Mouse (Mus musculus): ENCODE measurements at regions not wholly inside any gene's neighbourhood (a gene's known extent, or its start where the extent isn't known, plus 50 kb on each side); places are given as distances from the start of the nearest gene placed in this dataset.
A peak's percentile ranks its signal among the peaks of the same experiment; 100 is the strongest.

DNA sequence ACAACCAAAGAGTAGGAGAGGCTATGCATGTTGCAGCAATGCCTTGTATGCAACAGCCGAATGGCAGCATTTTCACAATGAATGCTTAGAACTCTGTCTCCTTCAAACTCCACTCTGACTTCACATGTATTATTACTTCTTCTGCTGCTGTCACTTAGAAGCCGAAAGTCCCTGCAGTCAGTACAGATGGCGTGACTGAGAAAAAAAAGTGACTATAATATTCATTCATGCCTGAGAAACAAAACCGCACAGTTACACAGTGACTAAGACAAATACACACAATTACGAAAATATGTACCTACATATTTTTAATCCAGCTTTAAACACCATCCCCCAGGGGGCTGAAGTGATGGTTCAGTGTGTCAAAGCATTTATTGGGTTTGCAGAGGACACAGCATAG, 154.8 kb upstream of the Pitx2 start:
- no peak overlapping the region for H3K9ac ChIP-seq (ENCODE audit: low read length)
- no peaks in the 10 kb centered on the region for H3K27me3 ChIP-seq (ENCODE audit: control insufficient read depth, insufficient read depth, low read length)
- no peaks in the 10 kb centered on the region for H3K36me3 ChIP-seq (ENCODE audit: control insufficient read depth, insufficient read depth, low read length)
- no peaks in the 10 kb centered on the region for H3K9me3 ChIP-seq (ENCODE audit: control insufficient read depth, low read length)
- H3K4me3 ChIP-seq (ENCODE audit: control insufficient read depth in 1 of 2, insufficient read depth in 1 of 2, low read depth in 1 of 2, low read length in 2 of 2) = no peak overlapping the region
- no peak for ATAC-seq (ENCODE audit: insufficient number of reproducible peaks, insufficient read depth, low FRiP score, low read depth)
- no peaks in the 10 kb centered on the region for H3K4me1 ChIP-seq (ENCODE audit: control insufficient read depth in 2 of 2, insufficient read depth in 2 of 2, low read length in 2 of 2)
- no peak overlapping the region for H3K4me2 ChIP-seq (ENCODE audit: low read length)
- no peak overlapping the region for H3K27ac ChIP-seq (replicated peaks in 1 of 2; ENCODE audit: control insufficient read depth in 1 of 2, insufficient read depth in 1 of 2, low read depth in 2 of 2, low read length in 2 of 2)
- 87% methylated on average over 5 of the region's 5 CpGs for WGBS

DNA sequence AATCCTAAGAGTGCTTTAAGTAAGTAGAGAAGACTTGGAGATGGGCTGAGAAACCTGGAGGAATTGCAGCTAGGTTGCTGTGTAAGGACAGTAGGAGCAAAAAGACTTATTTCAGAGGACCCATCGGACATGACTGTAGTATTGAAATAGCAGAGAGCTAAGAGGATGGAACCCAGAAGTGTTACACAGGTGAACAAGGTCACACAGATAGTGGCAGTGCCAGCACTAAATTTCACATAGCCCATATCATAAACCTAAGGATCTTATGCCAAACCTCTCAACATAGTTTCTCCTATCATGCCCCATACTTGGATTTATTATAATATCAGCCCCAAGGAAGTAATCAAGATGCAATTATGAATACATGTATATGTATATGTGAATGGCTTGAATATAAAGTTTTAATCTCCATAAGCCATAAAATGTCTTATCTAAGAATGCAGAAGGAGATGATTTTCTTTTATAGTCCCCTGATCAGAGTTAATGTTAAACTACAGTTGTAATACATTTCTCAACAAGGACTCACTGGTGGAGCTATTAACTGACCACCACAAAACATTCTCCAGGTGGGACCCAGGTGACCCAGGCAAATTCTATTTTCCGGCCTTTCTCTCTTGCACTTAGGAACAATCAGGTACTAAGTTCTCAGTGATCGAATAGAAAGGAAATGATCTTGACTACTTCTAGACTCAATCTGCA, 149.6 kb upstream of the Pitx2 start:
- H3K36me3 ChIP-seq (ENCODE audit: control insufficient read depth, insufficient read depth, low read length) = no peaks in the 10 kb centered on the region
- no peak overlapping the region for H3K4me2 ChIP-seq (ENCODE audit: low read length)
- H3K4me1 ChIP-seq (ENCODE audit: control insufficient read depth in 2 of 2, insufficient read depth in 2 of 2, low read length in 2 of 2) = no peaks in the 10 kb centered on the region
- no peaks in the 10 kb centered on the region for H3K9me3 ChIP-seq (ENCODE audit: control insufficient read depth, low read length)
- no peak for ATAC-seq (ENCODE audit: insufficient number of reproducible peaks, insufficient read depth, low FRiP score, low read depth)
- WGBS = 96% methylated on average over 3 of the region's 3 CpGs
- H3K9ac ChIP-seq (ENCODE audit: low read length) = no peak overlapping the region
- H3K27me3 ChIP-seq (ENCODE audit: control insufficient read depth, insufficient read depth, low read length) = no peaks in the 10 kb centered on the region
- H3K27ac ChIP-seq (replicated peaks in 1 of 2; ENCODE audit: control insufficient read depth in 1 of 2, insufficient read depth in 1 of 2, low read depth in 2 of 2, low read length in 2 of 2) = no peak overlapping the region
- H3K4me3 ChIP-seq (ENCODE audit: control insufficient read depth in 1 of 2, insufficient read depth in 1 of 2, low read depth in 1 of 2, low read length in 2 of 2) = no peak overlapping the region

DNA sequence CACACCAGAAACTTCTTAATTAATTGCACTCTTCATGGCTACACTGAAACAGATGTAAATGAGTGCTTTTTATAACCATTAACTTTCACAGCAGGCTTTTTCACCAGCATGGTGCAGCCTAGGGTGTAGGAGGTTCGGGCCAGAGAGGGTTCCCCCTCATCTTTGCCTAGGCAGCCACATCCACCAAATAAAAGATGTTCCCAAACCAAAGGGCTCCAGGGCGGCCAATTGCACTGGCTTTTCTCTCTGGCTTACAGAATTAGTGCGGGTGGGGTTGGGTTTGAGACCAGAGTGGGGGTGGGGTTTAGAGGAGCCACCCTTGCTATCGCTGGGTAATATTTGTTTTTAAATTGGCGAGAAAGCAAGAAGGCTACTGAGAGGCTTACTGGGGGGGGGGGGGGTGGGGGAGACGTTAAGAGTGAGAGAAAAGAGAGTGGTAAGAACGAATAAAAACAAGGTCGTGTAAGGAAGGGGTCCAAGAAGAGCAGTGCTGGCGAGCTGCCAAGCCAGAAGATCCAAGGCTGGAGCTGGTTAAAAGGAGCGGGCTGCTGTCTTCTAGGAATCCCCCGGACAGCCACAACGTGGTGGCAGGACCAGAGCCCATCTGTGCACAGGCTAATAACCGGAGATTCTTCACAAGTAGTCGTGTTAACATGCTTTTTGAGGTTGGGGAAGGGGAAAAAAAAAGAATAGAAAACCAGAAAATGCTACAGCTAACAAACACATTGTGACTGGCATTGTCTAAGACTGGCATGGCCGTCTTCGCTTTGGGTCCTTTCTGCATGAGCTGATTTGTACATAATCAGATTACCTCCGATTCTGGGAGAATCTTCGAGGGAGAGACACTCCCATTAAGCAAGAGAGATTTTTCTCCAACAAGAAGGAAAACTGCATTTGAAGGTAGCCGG, 134.0 kb upstream of the Pitx2 start:
- no peaks in the 10 kb centered on the region for H3K9me3 ChIP-seq (ENCODE audit: control insufficient read depth, low read length)
- peaks cover 0 to 4% of the 10 kb centered on the region in 2 experiments; a peak in 2 of 4 replicates for H3K4me1 ChIP-seq (ENCODE audit: control insufficient read depth in 2 of 2, insufficient read depth in 2 of 2, low read length in 2 of 2)
- no peak overlapping the region for H3K27ac ChIP-seq (replicated peaks in 1 of 2; ENCODE audit: control insufficient read depth in 1 of 2, insufficient read depth in 1 of 2, low read depth in 2 of 2, low read length in 2 of 2)
- peak overlapping the region; percentile 51 for H3K4me2 ChIP-seq (ENCODE audit: low read length)
- H3K9ac ChIP-seq (ENCODE audit: low read length) = no peak overlapping the region
- no peaks in the 10 kb centered on the region for H3K36me3 ChIP-seq (ENCODE audit: control insufficient read depth, insufficient read depth, low read length)
- no peaks in the 10 kb centered on the region for H3K27me3 ChIP-seq (ENCODE audit: control insufficient read depth, insufficient read depth, low read length)
- ATAC-seq (ENCODE audit: insufficient number of reproducible peaks, insufficient read depth, low FRiP score, low read depth) = no peak
- 29% methylated on average over 19 of the region's 19 CpGs for WGBS
- peak overlapping the region in 1 of 2 experiments; percentile 9; a peak in 1 of 4 replicates for H3K4me3 ChIP-seq (ENCODE audit: control insufficient read depth in 1 of 2, insufficient read depth in 1 of 2, low read depth in 1 of 2, low read length in 2 of 2)

DNA sequence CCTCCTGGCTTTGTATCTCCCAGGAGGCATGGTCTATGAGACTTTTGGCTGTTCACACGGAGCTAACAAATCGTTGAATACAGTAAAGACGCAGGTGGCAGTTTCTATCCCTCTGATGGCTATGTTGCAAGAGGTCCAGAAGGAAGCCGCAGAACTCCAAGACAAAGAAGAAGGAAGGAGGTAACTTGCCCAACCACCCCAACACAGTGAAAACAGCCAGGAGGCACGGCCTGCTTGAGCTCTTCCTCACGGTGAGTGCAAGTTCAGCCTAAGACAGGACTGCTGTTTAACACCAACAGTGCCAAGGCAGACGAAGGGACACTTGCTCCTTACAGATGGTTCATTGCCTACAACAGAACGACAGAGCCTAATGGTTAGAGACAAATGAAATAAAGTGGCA, 130.0 kb upstream of the Pitx2 start:
- H3K4me3 ChIP-seq (ENCODE audit: control insufficient read depth in 1 of 2, insufficient read depth in 1 of 2, low read depth in 1 of 2, low read length in 2 of 2) = no peak overlapping the region
- H3K27me3 ChIP-seq (ENCODE audit: control insufficient read depth, insufficient read depth, low read length) = no peaks in the 10 kb centered on the region
- H3K9me3 ChIP-seq (ENCODE audit: control insufficient read depth, low read length) = no peaks in the 10 kb centered on the region
- H3K27ac ChIP-seq (replicated peaks in 1 of 2; ENCODE audit: control insufficient read depth in 1 of 2, insufficient read depth in 1 of 2, low read depth in 2 of 2, low read length in 2 of 2) = no peak overlapping the region
- peaks cover 0 to 4% of the 10 kb centered on the region in 2 experiments; a peak in 2 of 4 replicates for H3K4me1 ChIP-seq (ENCODE audit: control insufficient read depth in 2 of 2, insufficient read depth in 2 of 2, low read length in 2 of 2)
- no peak for ATAC-seq (ENCODE audit: insufficient number of reproducible peaks, insufficient read depth, low FRiP score, low read depth)
- no peak overlapping the region for H3K9ac ChIP-seq (ENCODE audit: low read length)
- no peak overlapping the region for H3K4me2 ChIP-seq (ENCODE audit: low read length)
- H3K36me3 ChIP-seq (ENCODE audit: control insufficient read depth, insufficient read depth, low read length) = no peaks in the 10 kb centered on the region
- WGBS = 74% methylated on average over 8 of the region's 8 CpGs

DNA sequence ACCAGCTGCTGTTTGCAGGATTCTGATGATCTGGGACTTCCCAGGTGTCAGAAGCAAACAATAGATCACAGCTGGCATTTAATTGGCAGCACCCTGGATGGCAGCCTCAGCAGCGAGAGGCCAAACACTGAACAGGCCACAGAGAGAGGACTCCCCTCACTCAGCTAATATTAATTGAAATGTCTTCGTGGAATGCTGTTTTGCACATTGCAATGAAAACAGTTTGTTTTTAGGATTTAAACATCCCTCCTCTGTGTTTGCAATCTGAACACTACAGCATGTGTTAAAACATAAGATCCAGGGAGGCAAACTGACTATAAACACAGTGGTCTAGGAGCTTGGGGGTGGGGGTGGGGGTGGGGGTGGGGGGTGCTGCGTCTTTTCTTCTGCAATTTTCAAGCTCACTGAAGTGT, 129.2 kb upstream of the Pitx2 start:
- Histone ChIP-seq H3K4me3 (ENCODE audit: control insufficient read depth in 1 of 2, insufficient read depth in 1 of 2, low read depth in 1 of 2, low read length in 2 of 2) (no peak overlapping the region), H3K27ac (replicated peaks in 1 of 2; ENCODE audit: control insufficient read depth in 1 of 2, insufficient read depth in 1 of 2, low read depth in 2 of 2, low read length in 2 of 2) (no peak overlapping the region), H3K9me3 (ENCODE audit: control insufficient read depth, low read length) (no peaks in the 10 kb centered on the region), H3K9ac (ENCODE audit: low read length) (no peak overlapping the region), H3K4me2 (ENCODE audit: low read length) (no peak overlapping the region), H3K27me3 (ENCODE audit: control insufficient read depth, insufficient read depth, low read length) (no peaks in the 10 kb centered on the region), H3K4me1 (ENCODE audit: control insufficient read depth in 2 of 2, insufficient read depth in 2 of 2, low read length in 2 of 2) (peaks cover 0 to 2% of the 10 kb centered on the region in 2 experiments; a peak in 2 of 4 replicates), H3K36me3 (ENCODE audit: control insufficient read depth, insufficient read depth, low read length) (no peaks in the 10 kb centered on the region)
- WGBS = 44% methylated on average over 3 of the region's 3 CpGs
- ATAC-seq (ENCODE audit: insufficient number of reproducible peaks, insufficient read depth, low FRiP score, low read depth) = no peak

DNA sequence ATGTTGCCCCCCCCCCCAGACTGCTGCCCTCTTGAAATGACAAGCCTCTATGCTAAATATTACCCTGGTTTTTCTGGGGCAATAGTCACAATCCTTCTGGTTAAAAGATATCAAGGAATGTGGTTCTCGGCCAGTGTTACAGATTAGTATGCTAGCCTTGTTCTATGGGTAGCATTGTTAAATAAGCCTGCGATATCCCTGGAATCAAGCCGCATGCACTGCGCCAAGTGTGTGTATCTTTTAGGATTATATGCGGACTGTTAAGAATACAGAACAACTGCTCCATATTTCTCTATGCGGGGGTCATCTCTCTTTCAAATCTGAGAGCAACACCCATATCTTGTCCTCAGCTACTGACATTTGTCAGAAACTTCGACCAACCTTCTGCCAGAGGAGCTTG, 128.7 kb upstream of the Pitx2 start:
- no peaks in the 10 kb centered on the region for H3K4me1 ChIP-seq (ENCODE audit: control insufficient read depth in 2 of 2, insufficient read depth in 2 of 2, low read length in 2 of 2)
- no peak for ATAC-seq (ENCODE audit: insufficient number of reproducible peaks, insufficient read depth, low FRiP score, low read depth)
- H3K9ac ChIP-seq (ENCODE audit: low read length) = no peak overlapping the region
- no peaks in the 10 kb centered on the region for H3K27me3 ChIP-seq (ENCODE audit: control insufficient read depth, insufficient read depth, low read length)
- no peak overlapping the region for H3K4me2 ChIP-seq (ENCODE audit: low read length)
- no peak overlapping the region for H3K4me3 ChIP-seq (ENCODE audit: control insufficient read depth in 1 of 2, insufficient read depth in 1 of 2, low read depth in 1 of 2, low read length in 2 of 2)
- WGBS = 47% methylated on average over 7 of the region's 7 CpGs
- H3K9me3 ChIP-seq (ENCODE audit: control insufficient read depth, low read length) = no peaks in the 10 kb centered on the region
- no peaks in the 10 kb centered on the region for H3K36me3 ChIP-seq (ENCODE audit: control insufficient read depth, insufficient read depth, low read length)
- no peak overlapping the region for H3K27ac ChIP-seq (replicated peaks in 1 of 2; ENCODE audit: control insufficient read depth in 1 of 2, insufficient read depth in 1 of 2, low read depth in 2 of 2, low read length in 2 of 2)

DNA sequence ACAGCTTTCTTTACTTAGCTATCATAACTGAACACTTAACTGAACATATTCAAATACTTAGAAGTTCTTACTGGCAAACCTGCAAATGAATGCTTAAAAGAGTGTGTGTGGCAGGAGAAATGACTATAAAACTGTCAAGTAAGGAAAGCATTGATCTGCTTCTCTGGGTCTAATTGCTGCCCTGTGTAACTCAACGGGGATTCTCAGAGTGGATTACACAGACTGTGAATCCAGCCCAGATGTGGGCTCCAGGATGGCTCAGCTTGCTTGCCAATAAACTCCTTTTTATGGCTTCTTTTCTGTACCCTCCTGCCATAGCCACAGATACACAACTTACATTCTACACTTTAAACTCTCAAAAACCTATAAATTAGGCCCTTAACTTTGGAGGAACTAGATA, 123.3 kb upstream of the Pitx2 start:
- no peak overlapping the region for H3K4me3 ChIP-seq (ENCODE audit: control insufficient read depth in 1 of 2, insufficient read depth in 1 of 2, low read depth in 1 of 2, low read length in 2 of 2)
- no peaks in the 10 kb centered on the region for H3K4me1 ChIP-seq (ENCODE audit: control insufficient read depth in 2 of 2, insufficient read depth in 2 of 2, low read length in 2 of 2)
- no peak overlapping the region for H3K4me2 ChIP-seq (ENCODE audit: low read length)
- no peaks in the 10 kb centered on the region for H3K36me3 ChIP-seq (ENCODE audit: control insufficient read depth, insufficient read depth, low read length)
- WGBS = 76% methylated on average over 1 of the region's 1 CpGs
- no peaks in the 10 kb centered on the region for H3K9me3 ChIP-seq (ENCODE audit: control insufficient read depth, low read length)
- H3K27me3 ChIP-seq (ENCODE audit: control insufficient read depth, insufficient read depth, low read length) = no peaks in the 10 kb centered on the region
- no peak overlapping the region for H3K27ac ChIP-seq (replicated peaks in 1 of 2; ENCODE audit: control insufficient read depth in 1 of 2, insufficient read depth in 1 of 2, low read depth in 2 of 2, low read length in 2 of 2)
- no peak for ATAC-seq (ENCODE audit: insufficient number of reproducible peaks, insufficient read depth, low FRiP score, low read depth)
- H3K9ac ChIP-seq (ENCODE audit: low read length) = no peak overlapping the region

All from heart, embryonic 14.5 days (tissue).